Mouse (Mus musculus) liver, embryonic 13.5 days (tissue): Measurements from ENCODE around the gene Svs3b. TPM values are rescaled to one million over a fixed set of nuclear protein-coding genes. Genes with fewer than 3 reads are reported as not detected.

ENCODE experiments used
- polyA plus RNA-seq: library from polyadenylated mRNA; unstranded; fragments of >200 nt; fragmentation: Nextera tagmentation; extraction: Ambion mirVana; gene quantifications from 2 replicates; pipeline ENCODE4 v1.2.1, GENCODE M21; 2015

Svs3b gene
- polyA plus RNA-seq, 1 experiment from 2014 or later: not detected

Other genes starting within 250 kb of the Svs3b start
- 0.30 and 0.39 TPM in 2 replicates for gene Pabpc1l, start 231.2 kb downstream of the Svs3b start, polyA plus RNA-seq
- gene Stk4, start 186.3 kb downstream of the Svs3b start, polyA plus RNA-seq: 14.8 and 17.9 TPM in 2 replicates
- gene Tomm34, start 185.5 kb downstream of the Svs3b start, polyA plus RNA-seq: 26.1 and 28.6 TPM in 2 replicates
- not detected in 2 replicates for gene Kcns1, start 85.5 kb downstream of the Svs3b start, polyA plus RNA-seq
- gene Wfdc5, start 73.9 kb downstream of the Svs3b start, polyA plus RNA-seq: not detected in 2 replicates
- not detected in 2 replicates for gene Wfdc12, start 66.0 kb downstream of the Svs3b start, polyA plus RNA-seq
- not detected in 2 replicates for gene Wfdc15a, start 56.5 kb downstream of the Svs3b start, polyA plus RNA-seq
- 0.34 TPM in 1 of 2 replicates, not detected in the other for gene Wfdc15b, start 35.0 kb downstream of the Svs3b start, polyA plus RNA-seq
- not detected in 2 replicates for gene Svs2, start 18.2 kb downstream of the Svs3b start, polyA plus RNA-seq
- gene Svs4, start 21.8 kb upstream of the Svs3b start, polyA plus RNA-seq: not detected in 2 replicates
- gene Svs3a, start 32.6 kb upstream of the Svs3b start, polyA plus RNA-seq: not detected in 2 replicates
- not detected in 2 replicates for gene Svs6, start 60.1 kb upstream of the Svs3b start, polyA plus RNA-seq
- not detected in 2 replicates for gene Svs5, start 76.1 kb upstream of the Svs3b start, polyA plus RNA-seq
- gene Slpi, start 132.5 kb upstream of the Svs3b start, polyA plus RNA-seq: 16.6 and 20.5 TPM in 2 replicates
- 0.02 TPM in 2 replicates for gene Rbpjl, start 146.5 kb upstream of the Svs3b start, polyA plus RNA-seq
- gene Matn4, start 148.5 kb upstream of the Svs3b start, polyA plus RNA-seq: 0.13 and 0.35 TPM in 2 replicates
- gene Sdc4, start 187.2 kb upstream of the Svs3b start, polyA plus RNA-seq: 33.6 and 37.0 TPM in 2 replicates
- 28.5 and 33.2 TPM in 2 replicates for gene Sys1, start 200.3 kb upstream of the Svs3b start, polyA plus RNA-seq
- gene Gm20458, start 204.3 kb upstream of the Svs3b start, polyA plus RNA-seq: 5.3 and 5.7 TPM in 2 replicates
- gene Trp53tg5, start 217.1 kb upstream of the Svs3b start, polyA plus RNA-seq: not detected in 2 replicates
- gene Dbndd2, start 229.5 kb upstream of the Svs3b start, polyA plus RNA-seq: 0.79 and 1.9 TPM in 2 replicates
- gene Pigt, start 240.9 kb upstream of the Svs3b start, polyA plus RNA-seq: 22.3 and 23.8 TPM in 2 replicates